Mouse (Mus musculus): ENCODE results near the gene Lrp2.

DNA sequence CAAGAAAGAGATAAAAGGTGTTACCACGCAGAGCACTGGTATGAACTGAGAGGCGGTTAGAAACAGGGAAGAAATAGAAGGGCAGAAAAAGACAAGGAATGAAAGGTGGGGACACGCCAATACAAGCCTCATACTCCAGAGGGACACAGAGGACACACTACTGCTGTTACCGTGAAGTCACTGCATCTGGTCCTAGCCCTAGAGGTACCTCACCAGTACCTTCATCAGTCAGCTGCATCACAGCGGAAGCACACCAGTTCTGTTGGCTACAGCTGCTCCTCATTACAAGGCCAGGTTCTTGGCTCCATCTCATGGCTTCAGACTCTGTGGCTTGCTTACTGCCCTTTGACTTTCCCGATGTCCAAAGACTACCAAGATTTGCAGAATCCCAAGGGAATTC is 184.0 kb downstream of the Lrp2 start:
- TF ChIP-seq CTCF (IDR thresholded peaks at IDR 0.05; ENCODE audit: low read depth, low read length) (no peak), POLR2A (IDR thresholded peaks at IDR 0.05; ENCODE audit: extremely low read depth, insufficient read depth, low read length) (no peak)
